Mouse (Mus musculus) spleen, postnatal 0 days (tissue): ENCODE data around the gene Ptprg. TPM values are rescaled to one million over a fixed set of nuclear protein-coding genes. Genes with fewer than 3 reads are reported as not detected.

ENCODE experiments used
- polyA plus RNA-seq: library from polyadenylated mRNA; unstranded; fragments of >200 nt; fragmentation: Nextera tagmentation; extraction: Ambion mirVana; gene quantifications from 2 replicates; pipeline ENCODE4 v1.2.1, GENCODE M21; 2015

Gene Ptprg
- polyA plus RNA-seq = 2.6 and 4.5 TPM in 2 replicates

DNA sequence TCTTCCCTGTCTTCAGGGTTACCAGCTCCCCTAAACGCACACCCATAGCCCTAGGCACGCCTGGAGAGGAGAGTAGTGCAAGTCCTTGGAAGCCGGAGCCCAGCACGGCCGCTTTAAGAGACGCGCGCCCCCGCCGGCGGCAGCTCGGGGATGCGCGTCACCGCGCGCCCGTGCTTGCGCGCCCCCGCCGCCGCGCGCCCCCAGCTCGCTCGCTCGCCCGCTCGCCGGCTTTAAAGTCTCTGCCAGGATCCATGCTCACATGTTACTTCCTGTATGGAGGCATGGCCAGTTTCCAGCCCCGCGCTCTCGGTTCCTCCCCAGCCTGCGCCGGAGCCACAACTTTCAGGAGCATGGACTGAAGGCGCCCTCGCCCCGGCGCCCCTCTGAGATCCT lies at the start of gene Ptprg:
Ptprg (plus strand) TSS at position 260 of the 393 bp plus-strand sequence.

DNA sequence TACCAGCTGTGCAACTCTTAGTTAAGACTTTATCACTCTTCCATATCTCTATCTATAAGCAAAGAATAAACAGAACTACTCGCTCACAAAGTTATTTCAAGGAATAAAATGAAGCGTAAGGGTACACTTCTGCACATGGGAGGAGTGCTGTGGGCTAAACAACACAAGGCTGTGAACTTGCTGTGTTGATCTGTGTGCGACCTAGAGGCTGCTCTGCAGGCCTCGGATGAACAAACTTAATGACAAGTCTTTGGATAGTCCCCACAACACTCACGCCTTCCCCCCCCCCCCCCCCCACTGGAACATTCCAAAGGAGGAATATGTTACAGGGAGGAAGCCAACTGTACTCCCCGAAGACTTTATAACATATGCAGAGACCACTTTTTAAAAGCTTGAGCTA lies 730.3 kb downstream of the Ptprg start, which contains the start of gene Gm49355:
Gm49355 (plus strand) TSS at position 336 of the 400 bp plus-strand sequence.

DNA sequence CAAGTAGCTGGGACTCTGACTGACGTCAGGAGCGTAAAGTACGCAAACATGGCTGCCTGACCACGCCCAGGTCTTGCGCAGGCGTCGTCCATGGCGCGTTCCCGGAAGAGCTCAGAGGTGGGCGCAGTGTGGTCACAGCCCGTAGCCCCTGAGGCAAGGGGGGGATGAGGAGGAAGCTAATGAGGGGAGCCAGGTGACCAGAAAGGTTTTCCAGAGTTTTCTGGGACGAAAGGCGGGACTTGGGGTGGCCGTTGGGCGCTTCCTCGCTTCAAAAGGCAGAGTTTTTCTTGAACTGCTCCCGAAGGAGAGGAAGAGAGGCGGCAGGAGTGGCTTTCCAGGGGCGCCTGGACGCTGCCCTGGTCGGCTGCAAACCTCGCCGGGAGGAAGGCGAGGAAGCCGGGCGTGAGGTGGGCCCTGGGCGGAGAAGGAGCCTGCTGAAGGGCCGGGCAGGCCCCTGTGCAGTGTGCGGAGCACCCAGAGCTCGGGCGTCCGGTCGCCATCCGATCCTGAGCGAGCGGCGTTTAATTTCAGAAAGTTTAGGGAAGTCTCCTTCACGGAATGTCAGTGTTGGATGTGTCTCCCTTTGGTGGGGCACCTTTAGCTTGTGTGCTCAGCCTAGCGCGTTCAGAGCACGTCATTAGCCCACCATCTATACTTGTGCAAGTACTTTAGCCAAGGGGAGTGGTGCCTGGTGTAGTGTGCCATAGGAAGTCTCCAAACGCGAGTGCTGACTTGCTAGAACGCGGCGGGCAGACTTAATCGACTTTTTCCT lies 731.0 kb downstream of the Ptprg start, which contains the start of gene 3830406C13Rik:
3830406C13Rik (plus strand) TSS at position 33 of the 772 bp plus-strand sequence.

Other genes starting within 250 kb of the Ptprg start
- 0.66 and 0.82 TPM in 2 replicates for gene Gm3839, start 196.8 kb upstream of the Ptprg start, polyA plus RNA-seq